Mouse (Mus musculus) E14TG2a.4 (cell line): ENCODE measurements at regions not wholly inside any gene's neighbourhood (a gene's known extent, or its start where the extent isn't known, plus 50 kb on each side); places are given as distances from the start of the nearest gene placed in this dataset.

Experiments
- CTCF ChIP-seq: conservative IDR thresholded peaks from 2 replicates; pipeline ENCODE4 v1.5.1; 2014; ENCODE audit warnings: low read length
- NANOG ChIP-seq: IDR thresholded peaks from 2 replicates; pipeline ENCODE4 v1.6.1; 2014; ENCODE audit warnings: borderline replicate concordance, low read length, mixed read lengths
- POU5F1 ChIP-seq: IDR thresholded peaks from 2 replicates; pipeline ENCODE4 v1.6.1; 2014; ENCODE audit warnings: low read length, borderline replicate concordance

- TF ChIP-seq CTCF: no peak
- TF ChIP-seq POU5F1: no peak
- no peak for TF ChIP-seq NANOG
Measured at GRCm38 (mm10) chr12:85548076-85548475, 50.8 kb upstream of the Jdp2 start.
